Mouse (Mus musculus) cerebellum, postnatal 36 days (tissue): Measurements from ENCODE around the gene Lyrm4.

ENCODE experiments used
- DNase-seq, 2 experiments: peaks; one replicate each; pipeline ENCODE4 v3.0.0; 2021 to 2022; ENCODE audit warnings: mixed read lengths in 2 of 2

Lyrm4 gene

DNA sequence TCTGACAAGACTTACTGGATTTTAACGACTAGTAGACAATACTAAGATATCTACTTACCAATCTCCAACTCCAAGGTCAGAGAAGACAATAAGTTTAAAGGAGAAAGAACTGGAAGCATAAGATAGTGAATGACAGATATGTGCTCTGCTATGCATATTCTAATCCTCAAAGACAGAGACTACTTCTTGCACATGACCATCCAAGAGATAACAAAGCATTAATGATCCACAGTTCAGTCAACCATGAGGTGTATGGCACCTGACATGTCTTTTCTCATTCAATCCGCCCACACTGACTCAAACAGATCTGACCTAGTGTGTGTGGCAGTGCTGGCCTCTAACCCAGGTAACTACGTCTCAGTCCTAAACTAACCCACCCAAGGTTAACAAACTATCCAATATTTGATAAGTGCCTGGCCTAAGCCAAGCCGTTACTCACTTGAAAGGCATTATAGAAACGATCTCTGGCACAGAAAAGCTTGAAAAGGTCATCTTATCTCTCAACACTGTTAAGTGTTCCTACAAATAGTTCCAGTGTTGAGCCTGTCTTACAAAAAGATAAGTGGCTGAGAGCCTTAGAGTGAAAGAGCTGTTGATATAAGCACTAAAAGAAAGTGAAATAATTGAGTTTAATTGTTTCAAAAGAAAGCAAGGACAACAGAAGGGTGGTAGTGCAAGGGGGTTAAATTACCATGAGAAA, 20.5 kb downstream of the Lyrm4 start:
- no peak for DNase-seq

GRCm38 (mm10) chr13:36088168-36088567, 29.2 kb downstream of the Lyrm4 start:
- DNase-seq: no peak

- DNase-seq: no peak
These were observed 29.9 kb downstream of the Lyrm4 start for GRCm38 (mm10) chr13:36087427-36087826.

DNA sequence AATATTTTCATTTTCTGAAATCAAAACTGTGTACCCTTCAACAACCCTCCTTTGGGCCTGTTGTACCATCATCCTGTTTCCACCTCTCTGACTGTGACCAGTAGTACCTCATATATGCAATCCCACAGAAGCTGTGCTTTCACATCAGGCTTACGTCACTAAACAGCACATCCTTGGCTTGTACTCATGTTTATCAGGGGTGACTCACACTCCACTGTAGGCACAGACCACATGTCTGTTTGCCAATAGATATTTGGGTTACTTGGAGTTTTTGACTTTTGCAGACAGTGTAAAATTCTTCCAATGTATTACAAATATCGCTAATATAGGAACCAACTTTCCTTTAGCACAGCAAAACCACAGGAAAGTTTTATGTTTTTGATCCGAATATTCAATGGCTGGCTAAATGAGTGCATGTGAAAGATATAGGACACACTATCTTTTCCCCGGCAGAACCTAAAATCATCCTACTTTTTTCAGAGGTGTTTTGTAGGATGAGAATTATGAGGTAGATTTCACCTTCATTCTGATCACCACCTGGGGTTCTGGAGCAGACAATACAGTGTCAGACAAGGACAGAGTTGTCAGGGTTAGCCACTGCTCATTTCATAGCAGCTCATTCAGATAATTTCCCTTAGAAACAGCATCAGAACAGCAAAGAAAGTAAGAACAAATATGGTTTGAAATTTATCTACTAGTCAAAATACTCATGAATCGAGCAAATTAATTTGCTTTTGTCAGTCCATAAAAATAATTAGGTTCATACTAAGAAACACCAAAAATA, 30.5 kb downstream of the Lyrm4 start:
- DNase-seq: no peak

DNA sequence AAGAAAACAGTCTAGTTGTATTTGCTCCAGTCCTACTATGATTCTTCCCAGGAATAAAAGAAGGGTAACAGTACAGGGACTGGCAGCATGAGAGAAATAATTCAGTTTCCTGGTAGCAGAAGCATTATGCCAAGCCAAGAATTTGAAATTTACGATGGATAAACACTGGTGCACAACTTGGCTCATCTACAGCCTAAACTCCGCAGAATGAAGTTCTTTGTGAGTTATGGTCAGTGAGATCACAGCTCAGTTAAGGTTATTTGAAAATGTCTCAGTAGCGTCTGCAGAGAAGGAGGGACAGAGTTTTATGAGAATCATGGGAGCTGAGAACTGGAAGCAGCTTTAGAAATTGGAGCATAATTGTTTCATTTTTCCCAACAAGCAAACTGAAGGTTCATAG, 31.4 kb downstream of the Lyrm4 start:
- no peak for DNase-seq

DNA sequence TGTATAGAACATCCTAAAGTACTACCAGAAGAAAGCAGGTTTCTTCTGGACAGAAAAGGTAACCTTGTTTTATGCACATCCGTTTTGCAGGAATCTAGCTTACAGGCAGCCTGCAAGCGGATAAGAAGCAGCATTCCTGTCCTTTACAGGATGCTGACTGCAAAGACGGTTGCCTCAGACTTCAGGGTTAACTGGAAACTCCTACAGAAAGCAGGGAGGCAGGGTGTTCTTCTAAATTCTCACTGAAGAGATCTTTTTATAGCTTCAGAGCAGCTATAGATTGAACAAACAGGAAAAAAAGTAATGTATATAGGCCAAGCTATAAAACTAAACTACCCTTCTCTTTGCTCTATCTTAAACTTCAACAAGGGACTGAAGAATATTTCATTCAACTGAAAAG, 32.6 kb downstream of the Lyrm4 start:
- no peak for DNase-seq

DNA sequence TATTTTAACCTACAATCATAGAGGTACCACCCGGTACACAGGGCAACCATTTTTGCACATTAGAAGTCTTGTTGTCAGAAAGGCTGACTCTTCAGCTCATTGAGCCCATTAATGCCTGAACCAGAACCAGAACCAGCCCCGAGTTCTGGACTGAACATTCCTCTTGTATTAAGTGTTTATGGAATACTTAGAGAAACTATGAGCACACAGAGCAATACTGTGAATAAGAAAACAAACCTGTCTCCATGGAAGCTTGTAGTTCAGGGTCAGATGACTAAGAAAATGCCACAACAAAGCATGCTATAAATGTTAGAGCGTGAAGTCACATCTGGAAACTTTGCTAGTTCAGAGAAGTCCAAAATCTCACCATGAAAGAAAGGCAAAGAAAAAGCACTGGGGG, 35.7 kb downstream of the Lyrm4 start:
- DNase-seq: no peak

DNA sequence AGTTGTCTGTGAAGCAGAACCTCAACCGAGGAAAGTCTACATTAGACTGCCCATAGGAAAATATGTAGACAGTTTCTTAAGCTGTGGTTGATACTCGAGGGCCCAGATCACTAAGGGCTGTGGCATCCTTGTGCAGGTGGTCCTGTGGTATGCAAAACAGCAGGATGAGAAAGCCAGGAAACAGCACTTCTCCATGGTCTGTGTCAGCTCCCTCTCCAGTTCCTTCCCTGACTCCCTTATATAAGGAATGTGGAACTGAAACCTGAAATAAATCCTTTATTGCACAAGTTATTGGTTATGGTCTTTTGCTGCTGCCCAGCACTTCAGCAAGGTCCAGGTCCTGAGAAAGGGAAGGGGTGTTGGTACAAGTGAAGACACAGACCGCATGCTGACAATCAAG, 42.8 kb downstream of the Lyrm4 start:
- no peak for DNase-seq

DNA sequence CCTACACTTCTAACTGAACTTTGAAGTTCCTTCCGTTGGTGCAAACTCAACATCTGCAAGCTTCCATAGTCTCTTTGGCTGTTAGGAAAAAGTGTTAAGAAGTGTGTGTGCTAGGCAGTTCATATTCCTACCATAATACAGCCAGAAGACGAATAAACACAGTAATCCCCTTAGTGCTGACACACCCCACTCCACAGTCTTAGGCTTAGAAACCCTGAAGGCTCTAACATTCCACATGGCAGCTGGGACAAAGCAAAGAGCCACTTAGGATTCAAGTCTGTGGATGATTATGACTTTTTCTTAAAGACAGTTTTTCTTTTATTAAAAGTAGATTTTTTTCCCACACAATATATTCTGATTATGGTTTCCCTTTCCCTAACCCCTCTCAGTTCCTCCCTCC, 50.6 kb downstream of the Lyrm4 start:
- DNase-seq: no peak

DNA sequence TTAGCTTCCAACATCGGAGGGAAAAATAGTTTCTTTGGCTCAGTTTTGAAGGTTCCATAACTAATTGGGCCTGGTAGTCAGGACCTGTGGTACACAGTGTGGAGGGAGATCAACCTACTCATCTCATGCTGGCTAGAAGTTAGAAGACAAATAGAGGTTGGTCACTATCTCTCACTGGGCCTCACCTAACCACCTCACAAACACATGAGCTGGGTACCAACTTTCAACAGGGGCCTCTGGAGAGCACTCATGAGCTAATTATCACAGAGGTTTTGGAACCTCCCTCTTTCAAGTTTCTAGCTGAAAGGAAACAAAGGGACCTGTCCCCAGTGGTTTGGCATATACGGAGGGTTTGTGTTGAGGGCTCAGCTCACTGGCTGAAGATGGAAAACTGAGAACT, 59.8 kb downstream of the Lyrm4 start:
- no peak for DNase-seq

DNA sequence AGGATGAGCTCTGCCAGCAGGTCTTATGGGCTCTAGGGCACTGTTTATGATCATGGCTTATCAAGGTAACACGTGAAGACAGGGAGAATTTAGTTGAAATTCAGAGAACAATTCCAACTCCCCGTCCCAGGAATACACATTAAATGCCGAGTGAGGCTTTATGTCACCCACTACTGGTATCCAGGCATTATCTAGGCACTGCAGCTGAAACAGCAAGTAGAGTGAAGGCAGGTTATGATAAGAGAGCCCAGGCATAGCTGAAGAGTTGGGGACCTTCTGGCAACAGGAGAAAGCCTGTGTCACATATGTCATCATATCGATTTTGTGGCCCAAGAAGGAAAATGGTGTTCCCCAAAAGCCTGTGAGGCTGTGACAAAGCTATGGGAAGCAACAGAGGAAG, 60.4 kb downstream of the Lyrm4 start:
- DNase-seq: no peak

- DNase-seq: no peak
These were observed 60.8 kb downstream of the Lyrm4 start for GRCm38 (mm10) chr13:36056509-36056908.

- no peak for DNase-seq
These were observed 81.8 kb downstream of the Lyrm4 start for GRCm38 (mm10) chr13:36035528-36035927.

DNA sequence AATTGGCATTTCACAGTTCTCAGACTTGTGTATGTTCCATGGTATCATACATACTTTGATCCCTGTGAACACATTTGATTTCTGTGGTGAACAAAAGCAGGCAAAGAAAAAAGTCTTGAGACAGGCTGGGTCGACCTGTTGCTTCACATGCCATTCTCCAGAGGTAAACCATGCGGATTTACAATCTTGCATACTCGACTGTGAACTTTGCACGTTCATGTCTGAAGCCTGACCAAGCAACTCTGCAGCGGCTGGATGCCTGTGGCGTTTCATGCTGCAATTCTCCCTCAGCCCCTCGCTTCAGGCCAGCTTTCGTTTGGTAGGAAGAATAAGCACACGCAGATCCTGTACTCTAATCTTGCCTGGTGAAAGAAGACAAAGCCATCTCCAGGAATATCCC, 85.4 kb downstream of the Lyrm4 start:
- DNase-seq: no peak

DNA sequence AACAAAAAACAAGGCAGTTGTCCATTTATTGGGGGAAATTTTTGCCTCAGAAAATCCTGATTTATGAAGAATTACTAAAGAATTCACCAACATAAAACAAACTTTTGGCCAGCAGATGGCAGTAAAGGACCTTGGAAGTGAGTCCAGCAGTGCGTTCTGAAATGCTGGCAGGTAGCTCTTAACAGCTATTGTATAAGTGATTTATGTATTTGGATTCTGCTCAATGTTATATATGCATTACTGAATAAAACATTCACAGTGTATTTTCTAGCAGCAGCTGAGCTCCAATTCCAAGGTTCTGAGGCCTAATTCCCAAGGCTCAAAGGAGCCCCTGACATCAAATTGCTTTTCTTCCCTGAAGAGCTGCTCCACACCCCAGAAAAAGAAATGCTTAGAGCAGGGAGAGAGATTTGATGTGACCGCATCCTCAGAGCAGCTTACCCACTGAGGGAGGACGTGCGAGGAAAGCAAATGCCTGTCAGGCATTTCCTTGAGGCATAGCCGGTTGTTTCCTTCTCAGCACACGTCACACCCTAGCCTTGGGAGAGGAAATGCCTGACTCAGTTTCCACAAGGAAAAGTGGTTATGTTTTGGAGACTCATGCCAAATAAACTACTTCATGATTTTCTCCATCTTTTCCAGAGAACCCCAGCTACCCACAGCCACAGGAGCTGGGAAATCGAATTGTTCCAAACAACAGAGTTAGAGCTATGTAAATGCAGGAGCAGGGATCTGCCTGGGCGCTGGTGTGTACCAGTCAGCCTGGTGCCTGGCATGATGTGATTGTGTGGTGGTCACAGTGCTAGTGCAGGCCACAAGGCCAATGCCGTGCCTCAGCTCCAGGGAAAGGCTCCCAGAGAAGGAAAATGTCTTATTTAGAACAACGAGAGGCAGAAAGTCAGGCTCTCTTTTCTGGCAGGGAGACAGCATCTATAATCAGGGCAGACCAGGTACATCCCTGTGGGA, 97.7 kb downstream of the Lyrm4 start:
- DNase-seq: peak; percentile 51 to 75

- no peak for DNase-seq
These were observed 99.3 kb downstream of the Lyrm4 start for GRCm38 (mm10) chr13:36018017-36018416.

DNA sequence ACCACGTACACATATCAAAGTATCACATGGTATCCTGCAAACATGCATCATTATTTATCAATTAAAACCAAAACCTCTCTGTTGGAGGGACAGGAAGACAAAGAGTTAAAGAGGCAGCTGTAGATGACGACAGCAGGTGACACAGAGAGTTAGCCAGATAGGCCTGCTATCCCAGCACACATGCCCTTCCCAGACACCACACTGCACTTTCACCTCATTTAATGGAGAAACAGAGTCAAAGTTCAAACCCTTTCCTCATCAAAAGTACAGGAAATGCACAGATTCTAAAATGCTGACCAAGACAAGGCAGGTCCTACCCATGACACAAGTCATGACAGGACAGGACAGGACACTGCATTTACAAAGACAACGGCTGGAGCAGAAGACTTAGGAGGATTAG, 101.7 kb downstream of the Lyrm4 start:
- DNase-seq: no peak

DNA sequence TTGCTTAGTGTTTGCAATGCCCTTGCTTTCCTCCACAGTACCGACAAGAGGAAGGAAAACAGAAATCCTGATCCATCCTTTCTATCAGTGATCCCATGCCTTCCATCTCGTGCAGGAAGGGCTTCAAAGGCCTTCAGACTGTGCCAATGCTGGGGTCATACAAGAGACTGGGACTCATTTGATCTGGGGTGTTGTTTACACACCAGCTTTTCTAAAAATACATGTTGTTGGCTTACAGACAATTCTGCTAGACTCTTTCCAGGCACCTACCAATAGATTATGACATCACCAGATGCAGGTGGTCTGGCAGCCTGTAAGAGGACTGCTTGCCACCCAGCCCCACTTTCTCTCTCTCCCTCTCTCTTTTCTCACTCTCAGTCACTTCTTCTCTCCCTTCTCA, 107.3 kb downstream of the Lyrm4 start:
- DNase-seq: no peak

- no peak for DNase-seq
These were observed 116.5 kb downstream of the Lyrm4 start for GRCm38 (mm10) chr13:36000798-36001197.

GRCm38 (mm10) chr13:35997606-35998005, 119.7 kb downstream of the Lyrm4 start:
- DNase-seq: no peak

- DNase-seq: no peak
These were observed 121.5 kb downstream of the Lyrm4 start for GRCm38 (mm10) chr13:35995696-35996426.

DNA sequence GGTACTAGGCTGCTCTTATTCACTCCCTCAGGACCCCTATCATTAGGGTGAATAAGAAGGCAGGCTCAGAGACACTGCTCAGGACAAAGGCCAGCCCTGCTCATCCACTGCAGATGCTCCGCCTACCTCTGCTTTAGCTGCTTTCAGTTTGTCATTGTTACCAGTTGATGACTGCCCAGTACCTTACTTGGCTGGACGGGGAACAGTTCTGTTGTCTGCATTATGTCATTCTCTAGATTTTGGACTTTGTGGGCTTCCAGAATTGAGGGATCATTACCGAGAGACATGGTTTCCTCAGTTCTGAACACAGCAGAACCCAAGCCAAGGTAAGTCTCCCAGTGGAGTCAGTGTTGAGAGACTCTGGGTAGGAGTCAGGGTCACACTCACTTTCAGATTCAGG, 122.1 kb downstream of the Lyrm4 start:
- DNase-seq: no peak

DNA sequence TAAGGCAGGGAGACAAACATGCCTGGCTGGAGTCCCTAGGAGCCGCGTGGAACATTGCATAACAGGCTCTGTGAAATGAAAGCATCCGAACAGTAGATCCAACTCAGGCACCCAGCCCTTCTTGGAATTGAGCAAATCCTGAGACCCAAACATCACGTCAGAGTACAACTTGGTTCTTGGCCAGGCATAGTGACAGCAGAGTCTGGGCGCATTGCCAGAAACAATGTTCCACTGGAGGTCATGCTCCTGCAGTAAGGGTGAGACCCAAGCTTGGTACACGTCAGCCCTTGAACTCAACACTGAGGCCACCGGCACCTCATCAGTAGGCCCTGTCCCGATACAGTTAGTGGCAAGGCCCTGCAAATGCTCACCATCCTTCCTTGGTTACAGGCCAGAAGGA, 123.3 kb downstream of the Lyrm4 start:
- DNase-seq: peak; percentile 16 to 31
